Mouse (Mus musculus) bone marrow macrophage, adult 2 months (primary cell): ENCODE measurements around the gene Actrt3. TPM values are rescaled to one million over a fixed set of nuclear protein-coding genes. Genes with fewer than 3 reads are reported as not detected.
"Not testable (repeated sequence)": the region's sequence is repeated elsewhere in the genome, so short reads cannot be mapped to it uniquely, and the experiment has no call there.

ENCODE experiments used
- H3K27ac ChIP-seq: 2 replicates; pipeline ENCODE4 v1.5.1; 2012; ENCODE audit warnings: low read depth, low read length; ENCODE audit not compliant: insufficient read depth
- H3K4me1 ChIP-seq: 2 replicates; pipeline ENCODE4 v1.6.1; 2012; ENCODE audit warnings: low read length; ENCODE audit not compliant: control insufficient read depth, insufficient read depth
- H3K4me3 ChIP-seq: 2 replicates; pipeline ENCODE4 v1.5.1; 2012; ENCODE audit warnings: mild to moderate bottlenecking, low read length, moderate library complexity; ENCODE audit not compliant: insufficient read depth
- CTCF ChIP-seq: IDR thresholded peaks from 2 replicates; pipeline ENCODE4 v1.5.1; 2012; ENCODE audit warnings: low read depth, mild to moderate bottlenecking, low read length, moderate library complexity
- POLR2A ChIP-seq: IDR thresholded peaks from 2 replicates; pipeline ENCODE4 v1.6.1; 2012; ENCODE audit warnings: mild to moderate bottlenecking, low read depth, low read length, borderline replicate concordance
- polyA plus RNA-seq: library from polyadenylated mRNA; stranded (reverse); fragments of >200 nt; gene quantifications from 2 replicates; pipeline ENCODE4 v1.2.4, GENCODE M21; 2012; ENCODE audit not compliant: missing spikeins, insufficient read depth, insufficient read length

Gene Actrt3
- polyA plus RNA-seq, 1 experiment, result not detected

GRCm38 (mm10) chr3:30592418-30592853 is 7.3 kb downstream of the Actrt3 start:
- Histone ChIP-seq H3K4me1 (peaks cover 7% of the 10 kb centered on the region; the same call in 1 of the 2 replicates), H3K4me3 (no peak overlapping the region)

GRCm38 (mm10) chr3:30588865-30589264 is 10.9 kb downstream of the Actrt3 start:
- Histone ChIP-seq H3K4me3 (no peak overlapping the region), H3K27ac (no peak overlapping the region), H3K4me1 (no peaks in the 10 kb centered on the region)
- TF ChIP-seq CTCF (no peak), POLR2A (no peak)

More at GRCm38 (mm10) chr3:30592418-30592853, 7.3 kb downstream of the Actrt3 start:
- TF ChIP-seq POLR2A, result no peak
- H3K27ac ChIP-seq, result no peak overlapping the region

- no peaks in the 10 kb centered on the region for H3K4me1 ChIP-seq
- TF ChIP-seq POLR2A (no peak), CTCF (no peak)
- H3K27ac ChIP-seq, result no peak overlapping the region
- H3K4me3 ChIP-seq, result no peak overlapping the region
Measured at GRCm38 (mm10) chr3:30573549-30573948, 26.2 kb downstream of the Actrt3 start.

GRCm38 (mm10) chr3:30566333-30566732 is 33.4 kb downstream of the Actrt3 start:
- H3K4me3 ChIP-seq, H3K4me1 ChIP-seq, H3K27ac ChIP-seq: not testable (repeated sequence)

GRCm38 (mm10) chr3:30560677-30561314 is 38.9 kb downstream of the Actrt3 start:
- no peaks in the 10 kb centered on the region for H3K4me1 ChIP-seq
- H3K27ac ChIP-seq, result no peak overlapping the region
- no peak overlapping the region for H3K4me3 ChIP-seq
- TF ChIP-seq CTCF, result no peak
- no peak for TF ChIP-seq POLR2A

- no peak overlapping the region for H3K27ac ChIP-seq
Measured at GRCm38 (mm10) chr3:30553741-30554140, 46.0 kb downstream of the Actrt3 start.

GRCm38 (mm10) chr3:30550218-30550617 is 49.5 kb downstream of the Actrt3 start:
- no peak overlapping the region for H3K4me3 ChIP-seq
- TF ChIP-seq CTCF (no peak), POLR2A (no peak)

More at GRCm38 (mm10) chr3:30553741-30554140, 46.0 kb downstream of the Actrt3 start:
- TF ChIP-seq POLR2A, result no peak
- TF ChIP-seq CTCF, result no peak
- no peak overlapping the region for H3K4me3 ChIP-seq
- no peaks in the 10 kb centered on the region for H3K4me1 ChIP-seq

GRCm38 (mm10) chr3:30548928-30549327 is 50.8 kb downstream of the Actrt3 start:
- no peak overlapping the region for H3K27ac ChIP-seq

More at GRCm38 (mm10) chr3:30550218-30550617, 49.5 kb downstream of the Actrt3 start:
- Histone ChIP-seq H3K27ac (no peak overlapping the region), H3K4me1 (no peaks in the 10 kb centered on the region)

GRCm38 (mm10) chr3:30547908-30548307 is 51.8 kb downstream of the Actrt3 start, which contains the start of gene Mecom:
TSS of gene Mecom (minus strand) at chr3:30548008.
- Histone ChIP-seq H3K27ac (no peak within 1 kb of the TSS), H3K4me3 (no peak within 1 kb of the TSS), H3K4me1 (no peaks in the 10 kb centered on the region)
- TF ChIP-seq CTCF (no peak), POLR2A (no peak)

More at GRCm38 (mm10) chr3:30548928-30549327, 50.8 kb downstream of the Actrt3 start:
- Histone ChIP-seq H3K4me1 (no peaks in the 10 kb centered on the region), H3K4me3 (no peak overlapping the region)
- TF ChIP-seq CTCF, result no peak
- no peak for TF ChIP-seq POLR2A

Other genes starting within 250 kb of the Actrt3 start
- not detected in 2 replicates for gene Mecom, start 51.9 kb downstream of the Actrt3 start, polyA plus RNA-seq
- gene Mynn, start 2.1 kb upstream of the Actrt3 start, polyA plus RNA-seq, result 11.2 and 13.5 TPM in 2 replicates
- gene Lrriq4, start 44.6 kb upstream of the Actrt3 start, polyA plus RNA-seq, result not detected in 2 replicates
- not detected in 2 replicates for gene Lrrc34, start 47.9 kb upstream of the Actrt3 start, polyA plus RNA-seq
- gene Lrrc31, start 99.9 kb upstream of the Actrt3 start, polyA plus RNA-seq, result not detected in 2 replicates
- gene Samd7, start 146.4 kb upstream of the Actrt3 start, polyA plus RNA-seq, result not detected in 2 replicates
- gene Sec62, start 192.9 kb upstream of the Actrt3 start, polyA plus RNA-seq, result 104 and 114 TPM in 2 replicates